Mouse (Mus musculus): ENCODE data around the gene Vegfd.

GRCm38 (mm10) chrX:164338591-164338990 is 34.6 kb upstream of the Vegfd start:
- TF ChIP-seq GATA1 (IDR thresholded peaks at IDR 0.05; ENCODE audit: borderline replicate concordance, low read length) (no peak), FLI1 (IDR thresholded peaks at IDR 0.05; ENCODE audit: low read length) (no peak)

Measured in megakaryocyte, embryonic 14.5 days (primary cell).